8 mouse cellular contexts compared by ENCODE assay signal in genomic region chr14:61438171-61438945, GRCm38 (mm10). TPM values are rescaled to one million over a fixed set of nuclear protein-coding genes. Genes with fewer than 3 reads are reported as not detected.
DNase-seq lines count a peak whose midpoint lies in the region; ATAC-seq and TF ChIP-seq lines count a peak whose summit lies in the region.

No protein-coding gene starts in this region.

- DNase-seq in kidney, adult 9 months, result peak; percentile 28
- no peak for DNase-seq in kidney, postnatal 14 days
- peak; percentile 58 for DNase-seq in brain, embryonic 14.5 days (ENCODE audit: low read depth)
- DNase-seq in hindbrain, embryonic 11.5 days (ENCODE audit: low spot score), result peak; percentile 37
- DNase-seq in frontal cortex, postnatal 10 days (ENCODE audit: low spot score in 2 of 2), result no peak
- no peak for DNase-seq in gastrocnemius, postnatal 10 days
- no peak for DNase-seq in right cerebral cortex, postnatal 36 days (ENCODE audit: low spot score in 2 of 2)

- H3K27me3 ChIP-seq in hindbrain, embryonic 11.5 days (ENCODE audit: control insufficient read depth, insufficient read depth, low read length), result no peaks in the 10 kb centered on the region

- peak overlapping the region; percentile 96 for H3K27ac ChIP-seq in hindbrain, embryonic 11.5 days (ENCODE audit: low read depth, low read length)
- 0 out of 2 replicates have a peak overlapping the region, but pooled peaks have one; percentile 17 for H3K27ac ChIP-seq in macrophage

- no peaks in the 10 kb centered on the region for H3K9me3 ChIP-seq in hindbrain, embryonic 11.5 days (ENCODE audit: control insufficient read depth, low read length)

- ATAC-seq in hindbrain, embryonic 11.5 days (ENCODE audit: low FRiP score), result no peak

- no peaks in the 10 kb centered on the region for H3K36me3 ChIP-seq in hindbrain, embryonic 11.5 days (ENCODE audit: control insufficient read depth, insufficient read depth, low read length)
- no peaks in the 10 kb centered on the region for H3K36me3 ChIP-seq in macrophage (ENCODE audit: inconsistent target)

- no peak for TF ChIP-seq POLR2A in brain, embryonic 14.5 days (IDR thresholded peaks at IDR 0.05; ENCODE audit: borderline replicate concordance, extremely low read depth, insufficient read depth, insufficient read length, poor library complexity, severe bottlenecking)

- peak overlapping the region; percentile 89 for H3K9ac ChIP-seq in hindbrain, embryonic 11.5 days (ENCODE audit: low read depth, low read length)

- no peak for TF ChIP-seq CTCF in brain, embryonic 14.5 days (IDR thresholded peaks at IDR 0.05; ENCODE audit: borderline replicate concordance, extremely low read depth, insufficient read depth, insufficient read length)

- H3K4me3 ChIP-seq in hindbrain, embryonic 11.5 days (ENCODE audit: low read depth, low read length), result peak overlapping the region; percentile 84
- H3K4me3 ChIP-seq in macrophage (ENCODE audit: inconsistent target), result peak overlapping the region; percentile 68

- no peaks in the 10 kb centered on the region for H3K4me1 ChIP-seq in hindbrain, embryonic 11.5 days (replicated peaks; ENCODE audit: control insufficient read depth, insufficient read depth, low read length)

- H3K79me2 ChIP-seq in macrophage (ENCODE audit: inconsistent target), result peaks cover 52% of the 10 kb centered on the region

- WGBS in hindbrain, embryonic 11.5 days, result 20% methylated on average over 3 of the region's 3 CpGs
- WGBS in macrophage (ENCODE audit: missing documents), result 11% methylated on average over 3 of the region's 3 CpGs

- peak overlapping the region; percentile 56 for H3K4me2 ChIP-seq in hindbrain, embryonic 11.5 days (replicated peaks; ENCODE audit: low read depth, low read length)

RNA-seq across cellular contexts. Expression of gene Kpna3, which starts 1.3 kb away (rescaled TPM):
- polyA plus RNA-seq in brain, embryonic 14.5 days (2012; rRNA removed), result 48.4 and 56.8 TPM in 2 replicates
- polyA plus RNA-seq in hindbrain, embryonic 11.5 days (2014; fragmentation: Nextera tagmentation; extraction: Ambion mirVana), result 90.7 and 117 TPM in 2 replicates
- total RNA-seq in macrophage (2018; cell fraction: chromatin; rRNA removed), result 100 to 1,000 TPM in 10 of 26 experiments, 10 to 100 TPM in 16; 21.3 to 325 (median 46.7) TPM
- total RNA-seq in macrophage (2018; cell fraction: cytosol; rRNA removed), result 100 to 1,000 TPM in 8 of 26 experiments, 10 to 100 TPM in 18; 50.7 to 299 (median 72.7) TPM
- 100 to 1,000 TPM in 10 of 26 experiments, 10 to 100 TPM in 16; 28.3 to 284 (median 58.7) TPM for total RNA-seq in macrophage (2018; cell fraction: nucleus; rRNA removed)
- 41.3 to 59.7 TPM (median 53.6 TPM) in 3 replicates for polyA plus RNA-seq in macrophage (2018)
- 10 to 100 TPM; 86.9 to 90.7 TPM for total RNA-seq in gastrocnemius, postnatal 10 days (2021)

Comparison
In these comparisons a context has a peak if more than half of its experiments do, and no peak if none do; other contexts are left out.
1. DNase-seq: peak in kidney, adult 9 months (single experiment), brain, embryonic 14.5 days (single experiment) and hindbrain, embryonic 11.5 days (single experiment); none in kidney, postnatal 14 days (single experiment), frontal cortex, postnatal 10 days (0 of 2), gastrocnemius, postnatal 10 days (single experiment) and right cerebral cortex, postnatal 36 days (0 of 2).